In the genomic region with DNA sequence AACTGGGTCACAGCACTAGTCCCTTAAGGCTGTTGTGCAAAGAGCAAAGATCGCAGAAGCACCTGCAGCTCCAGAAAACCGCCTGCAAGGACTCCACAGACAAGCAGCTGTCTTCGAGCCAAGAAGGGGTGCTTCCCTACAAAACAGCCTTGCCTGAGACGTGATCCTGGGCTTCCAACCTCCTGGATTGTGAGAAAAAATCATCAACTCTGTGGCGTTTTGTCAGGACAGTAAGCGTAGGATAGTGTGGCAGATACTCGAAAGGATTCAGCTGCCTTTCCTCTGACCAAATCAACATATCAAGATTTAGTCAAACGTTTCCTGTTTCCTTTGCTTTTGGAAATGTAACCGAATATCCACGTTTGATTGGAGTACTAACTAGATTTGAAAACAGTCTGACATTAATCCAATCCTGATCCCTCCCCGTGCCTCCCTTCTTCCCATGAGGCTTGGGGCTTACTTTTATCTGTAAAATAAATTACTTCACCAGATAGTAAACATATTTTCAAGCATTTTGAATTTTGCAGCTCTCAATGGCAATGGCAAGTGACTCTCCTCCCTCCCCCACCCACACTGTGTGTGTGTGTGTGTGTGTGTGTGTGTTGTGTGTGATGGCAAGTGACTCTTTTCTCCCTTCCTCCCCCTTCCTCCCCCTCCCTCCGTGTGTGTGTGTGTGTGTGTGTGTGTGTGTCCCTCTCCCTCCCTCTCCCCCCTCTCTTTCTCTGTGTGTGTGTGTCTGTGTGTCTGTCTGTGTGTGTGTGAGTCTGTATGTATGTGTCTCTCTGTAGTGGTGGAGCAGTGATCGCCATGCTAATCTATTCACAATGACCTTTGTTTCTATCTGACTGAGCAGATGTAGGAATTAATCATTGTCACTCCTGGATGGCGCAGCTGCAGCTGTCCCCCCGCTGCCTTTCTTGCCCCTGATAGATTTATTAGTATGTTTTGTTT, we compare ENCODE assay signal across 7 mouse cellular contexts. TPM values are rescaled to one million over a fixed set of nuclear protein-coding genes. Genes with fewer than 3 reads are reported as not detected.
DNase-seq lines count a peak whose midpoint lies in the region; ATAC-seq lines count a peak whose summit lies in the region.

No protein-coding gene starts in this region.

- H3K9ac ChIP-seq in hindbrain, embryonic 15.5 days: no peak overlapping the region

- WGBS in hindbrain, embryonic 15.5 days: 15% methylated on average over 14 of the region's 15 CpGs

- ATAC-seq in hindbrain, embryonic 15.5 days (ENCODE audit: low FRiP score, low read depth): peak; percentile 80
- no peak for ATAC-seq in activated CD4-positive, CD25-positive, alpha-beta regulatory T cell, adult 4 months

- H3K4me3 ChIP-seq in hindbrain, embryonic 15.5 days: no peak overlapping the region

- no peaks in the 10 kb centered on the region for H3K36me3 ChIP-seq in hindbrain, embryonic 15.5 days

- H3K27me3 ChIP-seq in hindbrain, embryonic 15.5 days: no peaks in the 10 kb centered on the region

- peak overlapping the region; percentile 68 for H3K27ac ChIP-seq in hindbrain, embryonic 15.5 days (replicated peaks)

- peaks cover 22% of the 10 kb centered on the region for H3K4me1 ChIP-seq in hindbrain, embryonic 15.5 days (replicated peaks)

- H3K4me2 ChIP-seq in hindbrain, embryonic 15.5 days: peak overlapping the region; percentile 31

- DNase-seq in CD4-positive helper T cell, adult 2 months (ENCODE audit: low read depth, low spot score): peak; percentile 21
- DNase-seq in adipocyte (ENCODE audit: low spot score): peak; percentile 60
- DNase-seq in mesoderm, embryonic 11.5 days (ENCODE audit: low read depth, low spot score): peak; percentile 83
- peak; percentile 73 for DNase-seq in thymus, postnatal 14 days
- no peak for DNase-seq in layer of hippocampus, adult 9-10 months (ENCODE audit: low spot score)

- no peaks in the 10 kb centered on the region for H3K9me3 ChIP-seq in hindbrain, embryonic 15.5 days

RNA-seq across cellular contexts. Expression of gene Gpr156, which starts 47.3 kb away (rescaled TPM):
- polyA plus RNA-seq in hindbrain, embryonic 15.5 days (2015; fragmentation: Nextera tagmentation; extraction: Ambion mirVana): 3.3 and 5.7 TPM in 2 replicates
- not detected for polyA plus RNA-seq in activated CD4-positive, CD25-positive, alpha-beta regulatory T cell, adult 4 months (2017; shearing (Covaris generic))
